Mouse (Mus musculus): ENCODE data around the gene Hc. TPM values are rescaled to one million over a fixed set of nuclear protein-coding genes. Genes with fewer than 3 reads are reported as not detected.

The Hc gene
- polyA plus RNA-seq, 1 experiment from 2014 or later, result 0.33 TPM

GRCm38 (mm10) chr2:34987595-34987994 is 73.6 kb downstream of the Hc start:
- no peaks in the 10 kb centered on the region for H3K36me3 ChIP-seq (ENCODE audit: control insufficient read depth, insufficient read depth)
- no peak overlapping the region for H3K4me3 ChIP-seq (replicated peaks; ENCODE audit: low read length)
- H3K9me3 ChIP-seq (ENCODE audit: control insufficient read depth, low read length), result no peaks in the 10 kb centered on the region
- no peak overlapping the region for H3K4me2 ChIP-seq (ENCODE audit: low read length)
- no peak for ATAC-seq
- 83% methylated on average over 1 of the region's 1 CpGs for WGBS
- no peaks in the 10 kb centered on the region for H3K27me3 ChIP-seq (replicated peaks; ENCODE audit: control insufficient read depth, insufficient read depth, low read length)
- H3K27ac ChIP-seq (ENCODE audit: low read length), result no peak overlapping the region
- no peaks in the 10 kb centered on the region; the same call in 1 of the 2 replicates for H3K4me1 ChIP-seq (replicated peaks; ENCODE audit: control insufficient read depth, insufficient read depth, low read length)
- H3K9ac ChIP-seq (replicated peaks; ENCODE audit: low read depth, low read length), result no peak overlapping the region

GRCm38 (mm10) chr2:34984885-34985284 is 76.4 kb downstream of the Hc start:
- 86% methylated on average over 8 of the region's 8 CpGs for WGBS
- ATAC-seq, result no peak

GRCm38 (mm10) chr2:34982906-34983698 is 78.1 kb downstream of the Hc start:
- Histone ChIP-seq H3K4me1 (replicated peaks; ENCODE audit: control insufficient read depth, insufficient read depth, low read length) (peaks cover 9% of the 10 kb centered on the region), H3K9ac (replicated peaks; ENCODE audit: low read depth, low read length) (no peak overlapping the region), H3K4me3 (replicated peaks; ENCODE audit: low read length) (no peak overlapping the region), H3K36me3 (ENCODE audit: control insufficient read depth, insufficient read depth) (no peaks in the 10 kb centered on the region), H3K27me3 (replicated peaks; ENCODE audit: control insufficient read depth, insufficient read depth, low read length) (no peaks in the 10 kb centered on the region), H3K4me2 (ENCODE audit: low read length) (no peak overlapping the region), H3K27ac (ENCODE audit: low read length) (no peak overlapping the region), H3K9me3 (ENCODE audit: control insufficient read depth, low read length) (no peaks in the 10 kb centered on the region)
- ATAC-seq, result no peak
- 67% methylated on average over 11 of the region's 11 CpGs for WGBS

More at GRCm38 (mm10) chr2:34984885-34985284, 76.4 kb downstream of the Hc start:
- no peak overlapping the region for H3K27ac ChIP-seq (ENCODE audit: low read length)
- H3K4me3 ChIP-seq (replicated peaks; ENCODE audit: low read length), result no peak overlapping the region
- H3K4me1 ChIP-seq (replicated peaks; ENCODE audit: control insufficient read depth, insufficient read depth, low read length), result peaks cover 9% of the 10 kb centered on the region
- no peaks in the 10 kb centered on the region for H3K9me3 ChIP-seq (ENCODE audit: control insufficient read depth, low read length)
- H3K9ac ChIP-seq (replicated peaks; ENCODE audit: low read depth, low read length), result no peak overlapping the region
- no peak overlapping the region for H3K4me2 ChIP-seq (ENCODE audit: low read length)
- H3K36me3 ChIP-seq (ENCODE audit: control insufficient read depth, insufficient read depth), result no peaks in the 10 kb centered on the region
- H3K27me3 ChIP-seq (replicated peaks; ENCODE audit: control insufficient read depth, insufficient read depth, low read length), result no peaks in the 10 kb centered on the region

GRCm38 (mm10) chr2:34982096-34982724 is 79.0 kb downstream of the Hc start:
- H3K27ac ChIP-seq (ENCODE audit: low read length), result no peak overlapping the region
- peaks cover 9% of the 10 kb centered on the region for H3K4me1 ChIP-seq (replicated peaks; ENCODE audit: control insufficient read depth, insufficient read depth, low read length)
- H3K9ac ChIP-seq (replicated peaks; ENCODE audit: low read depth, low read length), result no peak overlapping the region
- 30% methylated on average over 14 of the region's 14 CpGs for WGBS
- no peaks in the 10 kb centered on the region for H3K27me3 ChIP-seq (replicated peaks; ENCODE audit: control insufficient read depth, insufficient read depth, low read length)
- H3K9me3 ChIP-seq (ENCODE audit: control insufficient read depth, low read length), result no peaks in the 10 kb centered on the region
- H3K36me3 ChIP-seq (ENCODE audit: control insufficient read depth, insufficient read depth), result no peaks in the 10 kb centered on the region
- no peak overlapping the region for H3K4me3 ChIP-seq (replicated peaks; ENCODE audit: low read length)
- ATAC-seq, result 0 out of 2 replicates have a peak, but pooled peaks have one; percentile 36
- no peak overlapping the region for H3K4me2 ChIP-seq (ENCODE audit: low read length)

GRCm38 (mm10) chr2:34979459-34980011 is 81.7 kb downstream of the Hc start:
- H3K9ac ChIP-seq (replicated peaks; ENCODE audit: low read depth, low read length), result no peak overlapping the region
- H3K36me3 ChIP-seq (ENCODE audit: control insufficient read depth, insufficient read depth), result no peaks in the 10 kb centered on the region
- H3K27me3 ChIP-seq (replicated peaks; ENCODE audit: control insufficient read depth, insufficient read depth, low read length), result no peaks in the 10 kb centered on the region
- H3K4me1 ChIP-seq (replicated peaks; ENCODE audit: control insufficient read depth, insufficient read depth, low read length), result peaks cover 9% of the 10 kb centered on the region
- H3K9me3 ChIP-seq (ENCODE audit: control insufficient read depth, low read length), result no peaks in the 10 kb centered on the region
- H3K27ac ChIP-seq (ENCODE audit: low read length), result no peak overlapping the region
- no peak overlapping the region for H3K4me2 ChIP-seq (ENCODE audit: low read length)
- no peak overlapping the region for H3K4me3 ChIP-seq (replicated peaks; ENCODE audit: low read length)
- ATAC-seq, result no peak
- WGBS, result 59% methylated on average over 3 of the region's 3 CpGs

- H3K9ac ChIP-seq (replicated peaks; ENCODE audit: low read depth, low read length), result no peak overlapping the region
- ATAC-seq, result no peak
- H3K36me3 ChIP-seq (ENCODE audit: control insufficient read depth, insufficient read depth), result no peaks in the 10 kb centered on the region
- no peaks in the 10 kb centered on the region for H3K27me3 ChIP-seq (replicated peaks; ENCODE audit: control insufficient read depth, insufficient read depth, low read length)
- 94% methylated on average over 2 of the region's 2 CpGs for WGBS
- no peak overlapping the region for H3K4me2 ChIP-seq (ENCODE audit: low read length)
- H3K4me1 ChIP-seq (replicated peaks; ENCODE audit: control insufficient read depth, insufficient read depth, low read length), result peaks cover 9% of the 10 kb centered on the region
- H3K4me3 ChIP-seq (replicated peaks; ENCODE audit: low read length), result no peak overlapping the region
- no peak overlapping the region for H3K27ac ChIP-seq (ENCODE audit: low read length)
- H3K9me3 ChIP-seq (ENCODE audit: control insufficient read depth, low read length), result no peaks in the 10 kb centered on the region
These were observed 83.0 kb downstream of the Hc start for GRCm38 (mm10) chr2:34978226-34978625.

- Histone ChIP-seq H3K9me3 (ENCODE audit: control insufficient read depth, low read length) (no peaks in the 10 kb centered on the region), H3K4me2 (ENCODE audit: low read length) (no peak overlapping the region), H3K27ac (ENCODE audit: low read length) (no peak overlapping the region), H3K9ac (replicated peaks; ENCODE audit: low read depth, low read length) (no peak overlapping the region), H3K4me3 (replicated peaks; ENCODE audit: low read length) (no peak overlapping the region), H3K4me1 (replicated peaks; ENCODE audit: control insufficient read depth, insufficient read depth, low read length) (peaks cover 7% of the 10 kb centered on the region), H3K36me3 (ENCODE audit: control insufficient read depth, insufficient read depth) (no peaks in the 10 kb centered on the region), H3K27me3 (replicated peaks; ENCODE audit: control insufficient read depth, insufficient read depth, low read length) (no peaks in the 10 kb centered on the region)
- ATAC-seq, result no peak
- 86% methylated on average over 8 of the region's 8 CpGs for WGBS
These were observed 84.1 kb downstream of the Hc start for GRCm38 (mm10) chr2:34976945-34977658.

GRCm38 (mm10) chr2:34976447-34976846 is 84.8 kb downstream of the Hc start:
- WGBS, result 93% methylated on average over 6 of the region's 6 CpGs
- no peak for ATAC-seq

GRCm38 (mm10) chr2:34973087-34973486 is 88.2 kb downstream of the Hc start:
- Histone ChIP-seq H3K9ac (replicated peaks; ENCODE audit: low read depth, low read length) (no peak overlapping the region), H3K36me3 (ENCODE audit: control insufficient read depth, insufficient read depth) (no peaks in the 10 kb centered on the region), H3K27ac (ENCODE audit: low read length) (no peak overlapping the region), H3K4me3 (replicated peaks; ENCODE audit: low read length) (no peak overlapping the region), H3K4me2 (ENCODE audit: low read length) (no peak overlapping the region), H3K9me3 (ENCODE audit: control insufficient read depth, low read length) (no peaks in the 10 kb centered on the region), H3K27me3 (replicated peaks; ENCODE audit: control insufficient read depth, insufficient read depth, low read length) (no peaks in the 10 kb centered on the region), H3K4me1 (replicated peaks; ENCODE audit: control insufficient read depth, insufficient read depth, low read length) (no peaks in the 10 kb centered on the region)
- ATAC-seq, result no peak
- 92% methylated on average over 8 of the region's 8 CpGs for WGBS

More at GRCm38 (mm10) chr2:34976447-34976846, 84.8 kb downstream of the Hc start:
- Histone ChIP-seq H3K4me3 (replicated peaks; ENCODE audit: low read length) (no peak overlapping the region), H3K9ac (replicated peaks; ENCODE audit: low read depth, low read length) (no peak overlapping the region), H3K36me3 (ENCODE audit: control insufficient read depth, insufficient read depth) (no peaks in the 10 kb centered on the region), H3K27ac (ENCODE audit: low read length) (no peak overlapping the region), H3K4me1 (replicated peaks; ENCODE audit: control insufficient read depth, insufficient read depth, low read length) (peaks cover under 1% of the 10 kb centered on the region; the same call in 1 of the 2 replicates), H3K9me3 (ENCODE audit: control insufficient read depth, low read length) (no peaks in the 10 kb centered on the region), H3K27me3 (replicated peaks; ENCODE audit: control insufficient read depth, insufficient read depth, low read length) (no peaks in the 10 kb centered on the region), H3K4me2 (ENCODE audit: low read length) (no peak overlapping the region)
